Mouse (Mus musculus): ENCODE measurements around the gene Ezr. TPM values are rescaled to one million over a fixed set of nuclear protein-coding genes. Genes with fewer than 3 reads are reported as not detected.
"Not testable (repeated sequence)": the region's sequence is repeated elsewhere in the genome, so short reads cannot be mapped to it uniquely, and the experiment has no call there.

The Ezr gene
- polyA plus RNA-seq, 1 experiment from 2014 or later = 100 TPM

- not testable (repeated sequence) for H3K9me3 ChIP-seq (ENCODE audit: control insufficient read depth, low read length); H3K27ac ChIP-seq (ENCODE audit: low read length); H3K36me3 ChIP-seq (ENCODE audit: control insufficient read depth, insufficient read depth); H3K4me2 ChIP-seq (ENCODE audit: low read length); H3K27me3 ChIP-seq (replicated peaks; ENCODE audit: control insufficient read depth, insufficient read depth, low read length); H3K4me3 ChIP-seq (replicated peaks; ENCODE audit: low read length); H3K4me1 ChIP-seq (replicated peaks; ENCODE audit: control insufficient read depth, insufficient read depth, low read length); H3K9ac ChIP-seq (replicated peaks; ENCODE audit: low read depth, low read length); ATAC-seq
- 79% methylated on average over 2 of the region's 2 CpGs for WGBS
Observed at GRCm38 (mm10) chr17:6713483-6713882, 69.1 kb downstream of the Ezr start.

GRCm38 (mm10) chr17:6708194-6708593 is 74.4 kb downstream of the Ezr start:
- ATAC-seq; H3K4me3 ChIP-seq (replicated peaks; ENCODE audit: low read length); H3K36me3 ChIP-seq (ENCODE audit: control insufficient read depth, insufficient read depth); H3K9me3 ChIP-seq (ENCODE audit: control insufficient read depth, low read length); H3K4me2 ChIP-seq (ENCODE audit: low read length); H3K9ac ChIP-seq (replicated peaks; ENCODE audit: low read depth, low read length); H3K4me1 ChIP-seq (replicated peaks; ENCODE audit: control insufficient read depth, insufficient read depth, low read length); H3K27ac ChIP-seq (ENCODE audit: low read length); H3K27me3 ChIP-seq (replicated peaks; ENCODE audit: control insufficient read depth, insufficient read depth, low read length): not testable (repeated sequence)
- WGBS = 77% methylated on average over 2 of the region's 2 CpGs

DNA sequence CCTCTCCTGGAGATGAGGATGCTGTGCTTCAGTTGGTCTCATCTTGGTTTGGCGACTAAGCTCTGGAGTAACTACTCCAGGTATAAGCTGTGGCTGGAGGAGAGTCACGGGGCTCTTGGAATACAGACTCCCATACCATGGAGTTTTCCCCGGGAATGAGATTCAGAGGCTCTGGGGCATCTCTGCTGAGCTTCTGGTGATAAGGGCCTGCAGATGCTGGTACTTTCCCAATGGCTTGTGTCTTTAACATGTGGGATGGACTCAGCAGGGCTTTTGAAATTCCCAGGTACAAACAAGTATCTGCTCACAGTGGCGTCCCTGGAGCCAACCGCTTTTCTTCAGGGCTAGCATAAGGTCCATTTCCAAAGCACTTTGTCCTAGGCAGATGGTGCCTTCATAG is 75.2 kb downstream of the Ezr start:
- not testable (repeated sequence) for H3K4me3 ChIP-seq (replicated peaks; ENCODE audit: low read length); H3K4me1 ChIP-seq (replicated peaks; ENCODE audit: control insufficient read depth, insufficient read depth, low read length)
- WGBS = 91% methylated on average over 5 of the region's 5 CpGs

GRCm38 (mm10) chr17:6706448-6706847 is 76.1 kb downstream of the Ezr start:
- not testable (repeated sequence) for H3K4me1 ChIP-seq (replicated peaks; ENCODE audit: control insufficient read depth, insufficient read depth, low read length); H3K9ac ChIP-seq (replicated peaks; ENCODE audit: low read depth, low read length); H3K4me3 ChIP-seq (replicated peaks; ENCODE audit: low read length); H3K36me3 ChIP-seq (ENCODE audit: control insufficient read depth, insufficient read depth); H3K4me2 ChIP-seq (ENCODE audit: low read length); H3K27ac ChIP-seq (ENCODE audit: low read length); H3K9me3 ChIP-seq (ENCODE audit: control insufficient read depth, low read length); ATAC-seq; H3K27me3 ChIP-seq (replicated peaks; ENCODE audit: control insufficient read depth, insufficient read depth, low read length)
- WGBS = 89% methylated on average over 5 of the region's 5 CpGs

More for the DNA sequence above, 75.2 kb downstream of the Ezr start:
- H3K27me3 ChIP-seq (replicated peaks; ENCODE audit: control insufficient read depth, insufficient read depth, low read length); ATAC-seq; H3K9me3 ChIP-seq (ENCODE audit: control insufficient read depth, low read length); H3K9ac ChIP-seq (replicated peaks; ENCODE audit: low read depth, low read length); H3K27ac ChIP-seq (ENCODE audit: low read length); H3K4me2 ChIP-seq (ENCODE audit: low read length); H3K36me3 ChIP-seq (ENCODE audit: control insufficient read depth, insufficient read depth): not testable (repeated sequence)

DNA sequence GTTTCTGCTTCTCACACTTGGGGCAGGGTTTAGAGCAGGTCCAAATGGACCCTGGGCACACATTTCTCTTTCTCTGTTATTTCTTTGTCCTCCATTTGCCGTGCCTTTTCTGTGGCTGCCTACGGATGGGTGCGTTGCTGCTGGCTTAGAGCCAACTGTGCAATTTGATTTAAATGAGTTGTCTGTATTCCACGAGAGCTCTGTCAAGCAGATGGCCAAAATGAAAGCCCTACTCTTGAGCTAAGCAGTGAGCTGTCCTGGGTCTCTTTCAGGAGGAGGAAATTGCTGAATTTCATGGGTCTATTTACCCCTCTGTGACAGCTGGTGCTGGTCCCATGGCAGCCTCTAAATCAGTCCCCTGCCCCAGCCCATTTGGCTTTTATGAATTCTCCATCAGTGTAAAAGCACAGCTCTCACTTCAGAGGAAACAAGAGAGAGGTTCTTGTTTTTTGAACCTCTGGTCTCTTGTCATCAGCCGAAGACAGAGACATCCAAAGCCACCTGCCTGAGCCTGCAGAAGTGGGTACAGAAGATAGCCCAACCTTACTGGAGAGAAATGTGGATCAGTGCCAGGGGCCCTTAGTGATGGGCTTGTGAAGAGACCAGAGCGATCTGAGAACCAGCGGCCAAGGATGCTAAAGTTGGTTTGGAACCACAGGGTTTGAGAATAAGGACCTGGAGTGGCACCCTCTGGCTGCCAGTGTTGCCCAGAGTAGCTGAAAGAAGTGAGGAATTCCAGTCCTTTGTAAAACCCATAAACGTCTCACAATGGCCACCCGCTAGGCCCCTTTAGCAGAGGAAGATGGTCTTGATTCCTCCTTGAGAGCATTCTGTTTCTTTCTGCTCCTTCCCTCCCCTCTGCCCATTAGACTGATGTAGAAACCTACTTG is 79.0 kb downstream of the Ezr start:
- peak; percentile 95 for ATAC-seq
- H3K27ac ChIP-seq (ENCODE audit: low read length) = peak overlapping the region; percentile 64
- H3K9me3 ChIP-seq (ENCODE audit: control insufficient read depth, low read length); H3K4me2 ChIP-seq (ENCODE audit: low read length); H3K9ac ChIP-seq (replicated peaks; ENCODE audit: low read depth, low read length); H3K4me1 ChIP-seq (replicated peaks; ENCODE audit: control insufficient read depth, insufficient read depth, low read length); H3K4me3 ChIP-seq (replicated peaks; ENCODE audit: low read length); H3K27me3 ChIP-seq (replicated peaks; ENCODE audit: control insufficient read depth, insufficient read depth, low read length); H3K36me3 ChIP-seq (ENCODE audit: control insufficient read depth, insufficient read depth): not testable (repeated sequence)
- 15% methylated on average over 7 of the region's 9 CpGs for WGBS

GRCm38 (mm10) chr17:6702625-6703221 is 79.9 kb downstream of the Ezr start:
- H3K4me2 ChIP-seq (ENCODE audit: low read length); H3K27ac ChIP-seq (ENCODE audit: low read length); H3K36me3 ChIP-seq (ENCODE audit: control insufficient read depth, insufficient read depth); H3K4me1 ChIP-seq (replicated peaks; ENCODE audit: control insufficient read depth, insufficient read depth, low read length); H3K4me3 ChIP-seq (replicated peaks; ENCODE audit: low read length); H3K9me3 ChIP-seq (ENCODE audit: control insufficient read depth, low read length); H3K27me3 ChIP-seq (replicated peaks; ENCODE audit: control insufficient read depth, insufficient read depth, low read length); H3K9ac ChIP-seq (replicated peaks; ENCODE audit: low read depth, low read length): not testable (repeated sequence)
- peak; percentile 57 for ATAC-seq
- WGBS = 26% methylated on average over 2 of the region's 8 CpGs

- ATAC-seq; H3K9me3 ChIP-seq (ENCODE audit: control insufficient read depth, low read length); H3K27ac ChIP-seq (ENCODE audit: low read length); H3K27me3 ChIP-seq (replicated peaks; ENCODE audit: control insufficient read depth, insufficient read depth, low read length); H3K4me3 ChIP-seq (replicated peaks; ENCODE audit: low read length); H3K9ac ChIP-seq (replicated peaks; ENCODE audit: low read depth, low read length); H3K36me3 ChIP-seq (ENCODE audit: control insufficient read depth, insufficient read depth); H3K4me1 ChIP-seq (replicated peaks; ENCODE audit: control insufficient read depth, insufficient read depth, low read length); H3K4me2 ChIP-seq (ENCODE audit: low read length): not testable (repeated sequence)
- WGBS = 78% methylated on average over 4 of the region's 7 CpGs
Observed at GRCm38 (mm10) chr17:6700077-6700476, 82.5 kb downstream of the Ezr start.

- not testable (repeated sequence) for H3K36me3 ChIP-seq (ENCODE audit: control insufficient read depth, insufficient read depth); H3K4me1 ChIP-seq (replicated peaks; ENCODE audit: control insufficient read depth, insufficient read depth, low read length); H3K4me3 ChIP-seq (replicated peaks; ENCODE audit: low read length); H3K27me3 ChIP-seq (replicated peaks; ENCODE audit: control insufficient read depth, insufficient read depth, low read length); H3K9ac ChIP-seq (replicated peaks; ENCODE audit: low read depth, low read length); H3K27ac ChIP-seq (ENCODE audit: low read length); H3K4me2 ChIP-seq (ENCODE audit: low read length); ATAC-seq; H3K9me3 ChIP-seq (ENCODE audit: control insufficient read depth, low read length)
- 96% methylated on average over 8 of the region's 9 CpGs for WGBS
Observed at GRCm38 (mm10) chr17:6699502-6699901, 83.1 kb downstream of the Ezr start.

DNA sequence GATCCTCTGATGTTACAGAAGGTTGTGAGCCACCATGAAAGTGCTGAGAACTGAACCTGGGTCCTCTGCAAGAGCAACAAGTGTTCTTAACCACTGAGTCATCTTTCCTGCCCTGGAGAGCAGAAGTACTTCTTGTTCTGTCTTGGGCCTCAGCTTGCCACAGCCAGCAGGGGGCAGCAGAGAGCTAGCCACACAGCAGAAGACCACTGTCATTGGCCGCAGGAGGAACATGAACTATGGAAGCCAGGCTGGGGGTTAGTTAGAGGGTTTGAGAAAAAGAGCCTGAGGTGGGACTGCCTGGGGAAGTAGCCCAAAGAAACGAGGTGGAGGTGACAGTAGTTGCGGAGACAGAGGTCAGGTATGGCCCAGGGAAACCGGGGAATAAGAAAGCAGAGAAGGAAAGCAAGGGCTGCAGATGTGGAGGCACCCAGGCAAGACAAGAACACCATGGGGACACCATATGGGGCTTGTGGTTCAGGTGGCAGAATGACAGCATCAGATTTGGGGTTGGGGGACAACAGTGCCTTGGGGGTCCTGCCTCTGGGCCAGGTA is 85.3 kb downstream of the Ezr start:
- peak; percentile 77 for ATAC-seq
- not testable (repeated sequence) for H3K27ac ChIP-seq (ENCODE audit: low read length); H3K9ac ChIP-seq (replicated peaks; ENCODE audit: low read depth, low read length); H3K36me3 ChIP-seq (ENCODE audit: control insufficient read depth, insufficient read depth); H3K27me3 ChIP-seq (replicated peaks; ENCODE audit: control insufficient read depth, insufficient read depth, low read length); H3K9me3 ChIP-seq (ENCODE audit: control insufficient read depth, low read length); H3K4me3 ChIP-seq (replicated peaks; ENCODE audit: low read length); H3K4me2 ChIP-seq (ENCODE audit: low read length); H3K4me1 ChIP-seq (replicated peaks; ENCODE audit: control insufficient read depth, insufficient read depth, low read length)
- WGBS = 36% methylated on average over 4 of the region's 4 CpGs
